Mouse (Mus musculus): ENCODE data around the gene Acot9.
A peak's percentile ranks its signal among the peaks of the same experiment; 100 is the strongest.

- no peak for TF ChIP-seq CTCF (IDR thresholded peaks at IDR 0.05; ENCODE audit: borderline replicate concordance, insufficient read depth, low read length)
- peak; percentile 80 for TF ChIP-seq POLR2A (IDR thresholded peaks at IDR 0.05; ENCODE audit: low read depth, low read length)
These were observed 75.9 kb downstream of the Acot9 start for GRCm38 (mm10) chrX:155337905-155338721.

Measured in embryonic fibroblast, embryonic 13.5 days (primary cell).